Mouse (Mus musculus) neural tube, embryonic 10.5 days (tissue): ENCODE measurements at regions not wholly inside any gene's neighbourhood (a gene's known extent, or its start where the extent isn't known, plus 50 kb on each side); places are given as distances from the start of the nearest gene placed in this dataset.
A peak's percentile ranks its signal among the peaks of the same experiment; 100 is the strongest.

Source experiments
- DNase-seq: peaks from one replicate; pipeline ENCODE4 v3.0.0-alpha.2; 2017; ENCODE audit warnings: low spot score; ENCODE audit errors: extremely low spot score

DNA sequence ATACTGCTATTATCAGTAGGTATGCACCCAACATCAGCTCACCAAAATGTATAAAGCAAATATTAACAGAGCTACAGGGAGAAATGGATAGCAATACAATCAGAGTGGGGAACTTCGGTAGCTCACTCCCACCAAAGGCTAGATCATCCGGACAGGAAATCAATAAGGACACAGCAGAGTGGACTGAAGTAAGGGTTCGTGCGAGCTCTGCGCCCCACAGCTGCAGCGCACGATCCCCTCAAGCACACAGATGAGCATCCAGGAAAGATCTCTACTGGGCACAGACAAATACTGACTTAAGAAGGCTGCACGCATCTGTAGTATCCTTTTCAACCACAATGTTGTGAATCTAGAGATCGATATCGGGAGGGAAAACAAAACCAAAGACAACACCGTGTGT lies 517.5 kb upstream of the Adamts16 start:
- no peak for DNase-seq

DNA sequence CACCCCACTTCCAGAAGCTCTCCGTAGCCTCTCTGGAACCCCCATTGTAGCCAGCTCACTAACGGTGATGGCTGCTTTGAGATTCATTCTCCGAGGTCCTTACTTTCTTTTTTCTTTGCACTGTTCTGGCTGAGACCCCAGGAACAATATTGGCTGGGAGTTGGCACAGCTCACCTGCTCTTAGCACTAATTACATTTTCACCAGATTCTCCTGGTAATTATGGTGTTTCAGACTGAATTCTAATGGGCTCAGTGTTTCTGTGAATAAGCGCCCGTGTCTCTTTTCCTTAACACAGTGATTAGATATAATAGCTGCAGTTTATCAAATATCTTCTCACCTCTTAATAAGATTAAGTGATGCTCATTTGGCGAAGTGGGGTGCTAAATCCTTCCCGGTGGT lies 509.2 kb upstream of the Adamts16 start:
- DNase-seq, result no peak

DNA sequence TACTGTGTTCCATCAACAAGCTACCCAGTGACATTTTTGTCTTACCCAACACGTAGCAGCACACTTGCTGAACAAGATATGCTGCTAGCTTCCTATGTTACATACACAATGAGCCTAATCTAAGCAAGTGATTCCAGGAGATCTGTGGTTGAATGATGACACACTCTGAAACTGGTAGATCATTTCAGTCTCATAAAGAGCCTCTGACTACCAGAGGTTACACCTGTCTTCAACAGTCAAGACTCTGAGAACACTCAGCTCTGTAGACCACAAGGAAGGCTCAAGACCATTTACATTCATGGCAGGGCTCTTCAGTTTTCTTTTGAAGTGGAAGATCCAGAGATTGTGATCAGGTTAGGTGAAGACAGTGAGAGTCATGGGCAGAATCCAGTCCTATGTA lies 501.3 kb upstream of the Adamts16 start:
- DNase-seq, result no peak

DNA sequence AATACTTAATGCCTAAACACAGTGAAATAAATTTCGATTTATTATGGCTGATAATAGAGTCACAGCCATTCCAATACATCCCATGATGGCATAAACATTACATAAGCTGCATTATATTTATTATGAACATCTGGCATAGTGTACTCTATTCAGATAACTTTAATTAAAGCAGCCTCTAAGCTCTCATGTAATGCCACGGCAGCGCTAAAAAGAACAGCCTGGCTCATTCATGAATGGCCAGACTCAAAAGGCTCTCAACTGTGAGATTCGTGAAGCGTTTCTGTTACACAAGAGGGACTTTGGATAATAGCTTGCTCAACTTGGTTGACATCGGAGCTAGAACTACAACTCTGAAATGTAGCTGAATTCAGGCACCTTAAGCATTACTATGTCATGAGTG lies 497.1 kb upstream of the Adamts16 start:
- no peak for DNase-seq

DNA sequence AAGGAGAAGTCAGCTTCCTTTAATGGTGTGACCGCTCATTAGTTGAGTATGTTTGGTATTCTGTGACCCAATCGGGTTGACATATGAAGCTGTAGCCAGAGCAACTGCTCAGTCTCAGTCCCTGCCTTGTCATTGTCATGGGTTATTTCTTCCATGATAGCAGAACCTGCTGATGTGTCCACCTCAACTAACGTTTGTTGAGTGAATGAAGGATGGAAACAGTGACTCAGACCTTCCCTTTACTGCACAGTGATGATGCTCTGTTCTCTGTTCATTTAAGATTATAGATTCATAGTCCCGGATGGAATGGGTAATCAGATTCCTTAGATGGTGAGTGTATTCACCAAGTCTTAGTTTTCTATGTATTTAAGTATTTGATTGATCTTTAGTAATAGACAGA lies 493.3 kb upstream of the Adamts16 start:
- DNase-seq, result no peak

DNA sequence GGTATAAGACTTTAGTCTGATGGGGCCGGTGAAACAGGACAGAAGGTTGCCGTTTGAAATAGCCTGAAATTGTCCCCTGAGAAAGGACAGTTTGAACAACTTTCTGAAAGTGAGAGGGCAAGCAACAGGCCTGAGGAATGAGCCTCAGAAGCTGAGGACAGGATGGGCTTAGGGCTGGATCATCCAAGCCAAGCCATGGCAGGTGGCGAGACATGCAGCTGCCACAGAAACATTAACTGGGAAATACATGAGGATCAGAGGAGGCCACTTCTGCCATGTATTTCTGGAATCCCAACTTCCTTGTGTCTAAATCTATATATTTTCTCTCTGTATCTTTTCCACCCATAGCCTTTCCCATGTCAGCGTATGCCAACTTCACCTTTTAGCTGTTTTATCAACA lies 491.5 kb upstream of the Adamts16 start:
- no peak for DNase-seq

- no peak for DNase-seq
Observed at GRCm38 (mm10) chr13:71330321-71330720, 488.7 kb upstream of the Adamts16 start.

DNA sequence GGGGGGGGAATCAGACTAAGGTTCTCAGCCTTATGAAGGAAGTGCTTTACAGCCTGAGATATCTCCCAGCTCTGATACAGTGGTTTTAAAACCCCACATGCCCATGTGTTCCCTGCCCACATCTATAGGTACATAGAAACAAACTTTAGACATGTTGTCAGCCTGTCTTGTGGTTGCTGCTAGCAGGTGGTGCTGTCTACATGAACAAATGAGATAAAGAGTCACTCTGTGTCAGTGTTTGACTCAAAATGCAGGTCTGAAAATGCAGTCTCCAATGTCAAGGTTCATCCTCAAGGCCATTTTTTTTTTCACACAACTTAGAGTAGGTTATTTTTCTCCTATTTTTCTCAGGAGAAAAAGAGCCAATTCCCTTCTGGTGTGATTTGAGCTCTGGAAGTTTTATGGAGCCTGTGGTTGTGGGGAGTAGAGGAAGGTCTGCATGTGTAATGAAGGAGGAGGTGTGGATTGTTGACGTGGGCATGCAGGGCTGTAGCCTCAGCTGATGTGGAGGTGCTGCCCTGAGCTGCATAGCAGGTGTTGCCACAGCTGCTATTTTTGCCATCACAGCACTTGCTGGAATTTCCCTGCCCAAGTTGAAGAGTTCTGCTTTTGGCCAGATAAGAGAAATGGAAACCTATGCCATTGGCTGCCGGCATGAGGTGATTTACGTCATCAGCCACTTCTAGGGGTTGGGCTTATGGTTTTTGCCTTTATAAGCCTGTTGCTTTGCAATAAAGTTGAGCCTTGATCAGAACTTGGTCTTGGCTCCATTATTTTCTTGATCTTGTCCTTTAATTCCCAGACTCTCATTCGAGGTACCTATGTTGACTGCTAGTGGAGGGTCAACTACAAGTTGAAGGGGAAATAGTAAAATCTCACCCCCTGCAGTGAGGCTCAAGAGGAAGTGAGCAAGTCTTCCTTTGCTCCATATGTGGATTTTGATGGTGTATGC lies 486.5 kb upstream of the Adamts16 start:
- no peak for DNase-seq

- no peak for DNase-seq
Observed at GRCm38 (mm10) chr13:71320489-71320888, 478.9 kb upstream of the Adamts16 start.

DNA sequence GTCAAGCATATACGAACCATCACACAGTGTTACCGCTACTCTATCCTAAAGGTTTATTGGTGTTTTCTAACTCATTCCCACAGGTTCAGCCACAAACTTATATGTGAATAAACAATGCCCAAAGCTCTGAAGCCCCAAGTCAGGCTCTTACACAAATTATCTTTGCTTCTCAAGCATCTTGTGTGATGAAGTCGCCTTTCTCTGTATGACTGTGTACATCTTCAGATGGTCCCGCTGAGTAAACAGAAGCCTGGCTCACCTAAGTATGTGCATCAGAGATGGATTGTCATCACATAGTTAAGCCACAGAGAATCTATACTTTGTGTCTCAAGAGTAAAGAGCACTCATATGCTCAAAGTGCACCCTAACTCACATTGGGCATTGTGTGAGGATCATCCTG lies 462.3 kb upstream of the Adamts16 start:
- no peak for DNase-seq

GRCm38 (mm10) chr13:71275991-71276390 lies 434.4 kb upstream of the Adamts16 start:
- no peak for DNase-seq

GRCm38 (mm10) chr13:71274139-71274538 lies 432.5 kb upstream of the Adamts16 start:
- no peak for DNase-seq

DNA sequence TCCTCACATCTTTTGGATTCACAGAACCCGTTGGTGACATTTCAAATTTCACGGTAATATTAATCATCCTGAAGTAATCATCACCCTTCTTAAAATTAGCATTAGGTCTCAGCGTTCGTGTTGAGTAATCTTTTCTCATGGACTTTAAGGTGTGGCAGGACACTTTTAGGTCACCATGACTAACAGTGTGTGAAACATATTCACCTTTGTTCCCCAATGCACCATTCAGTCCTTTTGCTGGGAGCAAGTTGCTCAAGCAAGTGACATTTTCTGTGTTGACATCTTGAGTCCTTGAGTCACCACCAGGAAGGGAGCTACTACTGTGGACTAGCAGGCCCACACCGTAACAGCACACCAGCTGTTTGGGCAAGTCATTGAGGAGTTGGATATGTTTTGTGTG lies 431.9 kb upstream of the Adamts16 start:
- DNase-seq, result no peak

GRCm38 (mm10) chr13:71273067-71273466 lies 431.5 kb upstream of the Adamts16 start:
- no peak for DNase-seq

- no peak for DNase-seq
Observed at GRCm38 (mm10) chr13:71272431-71272830, 430.8 kb upstream of the Adamts16 start.

GRCm38 (mm10) chr13:71271727-71272418 lies 430.3 kb upstream of the Adamts16 start:
- DNase-seq, result no peak

GRCm38 (mm10) chr13:71270370-71270769 lies 428.8 kb upstream of the Adamts16 start:
- DNase-seq, result peak; percentile 30

DNA sequence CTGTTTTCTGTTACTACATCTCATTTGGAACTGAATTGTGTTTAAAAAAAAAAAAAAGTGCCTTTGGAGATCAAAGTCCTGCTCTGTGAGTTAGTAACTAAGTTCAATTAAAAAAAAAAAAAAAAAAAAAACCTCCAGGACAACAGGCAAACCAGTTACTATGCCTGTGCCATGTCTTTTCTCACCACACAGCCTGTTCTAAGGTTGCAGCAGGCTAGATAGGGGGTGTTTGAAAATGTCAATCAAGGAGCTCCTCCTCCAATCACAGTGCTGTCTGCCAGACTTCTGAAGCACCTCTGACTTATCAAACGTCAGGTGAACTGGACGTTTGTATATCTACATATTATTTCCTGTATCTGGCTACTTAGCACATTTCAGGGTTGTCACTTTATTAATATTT lies 427.9 kb upstream of the Adamts16 start:
- no peak for DNase-seq

DNA sequence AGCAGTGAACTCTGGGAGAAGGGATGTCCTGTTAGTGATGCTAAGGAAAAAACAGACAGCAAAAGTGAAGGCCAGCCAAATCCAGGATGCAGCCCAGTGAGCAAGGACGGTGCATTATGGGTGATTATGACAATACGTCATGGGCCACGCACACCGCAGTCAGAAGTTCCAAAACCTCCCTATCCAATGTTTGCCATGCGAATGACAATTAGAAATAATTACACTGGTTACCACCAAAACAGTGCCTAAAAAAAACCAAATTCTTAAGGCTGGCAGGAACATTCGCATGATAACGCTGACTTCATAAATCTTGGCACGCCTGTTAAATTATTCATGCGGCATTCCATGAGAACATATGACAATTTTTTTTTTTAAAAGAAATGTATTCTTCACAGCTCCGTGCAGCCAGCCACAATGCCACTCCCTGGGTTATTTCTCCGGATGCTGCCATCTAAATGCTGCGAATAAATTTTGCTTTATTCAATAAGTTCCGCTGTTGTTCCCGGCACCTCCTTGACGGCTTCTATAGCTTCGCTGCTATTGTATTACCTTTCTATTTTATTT lies 421.8 kb upstream of the Adamts16 start:
- no peak for DNase-seq

DNA sequence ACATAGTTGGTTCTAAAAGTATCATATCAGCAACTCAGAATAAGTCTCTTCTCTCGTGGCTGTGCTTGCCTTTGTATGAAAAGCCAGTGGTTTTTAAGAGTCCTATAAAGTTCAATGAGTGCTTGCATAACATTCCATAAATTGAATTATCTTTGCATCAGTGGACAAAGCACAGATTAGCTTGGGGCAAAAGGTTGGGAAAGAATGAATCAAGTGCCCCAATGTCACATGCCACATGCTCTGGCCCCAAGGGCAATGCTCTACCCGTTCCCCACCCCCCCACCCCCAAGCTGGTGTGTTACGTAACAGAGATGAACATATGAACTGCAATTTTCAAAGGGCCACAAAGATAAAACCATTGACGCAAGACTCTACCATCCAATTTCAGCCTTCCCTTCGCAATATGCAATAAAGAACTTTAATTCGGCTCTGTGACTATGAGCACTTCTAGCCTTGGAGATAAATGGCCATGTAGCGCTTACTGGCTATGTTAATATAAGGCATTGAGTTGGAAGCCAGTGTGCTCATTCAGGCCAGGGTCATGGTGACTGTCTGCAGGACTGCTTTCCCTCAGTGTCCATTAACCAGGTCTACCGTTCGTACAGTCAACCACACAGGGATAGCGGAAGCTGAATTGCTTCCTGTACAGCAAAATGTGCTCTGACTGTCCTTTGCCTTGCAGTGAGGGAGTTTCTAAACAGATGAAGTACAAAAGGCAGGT lies 421.1 kb upstream of the Adamts16 start:
- no peak for DNase-seq

GRCm38 (mm10) chr13:71254016-71254415 lies 412.4 kb upstream of the Adamts16 start:
- DNase-seq, result no peak
